Mouse (Mus musculus): ENCODE measurements around the gene Rps2. TPM values are rescaled to one million over a fixed set of nuclear protein-coding genes. Genes with fewer than 3 reads are reported as not detected.

Rps2 gene
- polyA plus RNA-seq, 1 experiment, result 1,298 TPM

DNA sequence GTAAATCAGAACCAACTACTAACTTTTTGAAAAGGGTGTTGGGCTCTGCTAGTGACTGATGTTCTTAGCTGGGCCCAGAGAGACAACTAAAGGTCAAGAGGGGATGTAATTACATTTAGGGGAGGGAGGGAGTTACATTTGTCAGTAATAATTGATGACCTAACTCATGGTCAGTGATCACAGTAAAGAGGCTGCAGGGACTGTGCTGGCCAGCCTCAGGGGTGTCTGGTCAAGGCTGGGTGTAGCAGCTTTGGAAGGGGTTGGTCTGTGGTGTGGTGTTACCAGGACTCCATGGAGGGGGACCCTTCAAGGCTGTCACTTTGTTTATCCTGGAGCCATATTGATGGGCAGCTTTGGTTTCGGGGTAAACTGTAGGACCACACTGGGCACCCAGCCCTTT lies 39.5 kb downstream of the Rps2 start:
- Histone ChIP-seq H3K27ac (ENCODE audit: insufficient read depth, low read length) (no peak overlapping the region), H3K4me1 (ENCODE audit: control insufficient read depth, insufficient read depth, low read length) (no peaks in the 10 kb centered on the region), H3K4me3 (ENCODE audit: insufficient read depth, low read length) (no peak overlapping the region)
- TF ChIP-seq POLR2A (IDR thresholded peaks at IDR 0.05; ENCODE audit: low read depth, low read length) (no peak), CTCF (IDR thresholded peaks at IDR 0.05; ENCODE audit: borderline replicate concordance, insufficient read depth, low read length) (no peak)

DNA sequence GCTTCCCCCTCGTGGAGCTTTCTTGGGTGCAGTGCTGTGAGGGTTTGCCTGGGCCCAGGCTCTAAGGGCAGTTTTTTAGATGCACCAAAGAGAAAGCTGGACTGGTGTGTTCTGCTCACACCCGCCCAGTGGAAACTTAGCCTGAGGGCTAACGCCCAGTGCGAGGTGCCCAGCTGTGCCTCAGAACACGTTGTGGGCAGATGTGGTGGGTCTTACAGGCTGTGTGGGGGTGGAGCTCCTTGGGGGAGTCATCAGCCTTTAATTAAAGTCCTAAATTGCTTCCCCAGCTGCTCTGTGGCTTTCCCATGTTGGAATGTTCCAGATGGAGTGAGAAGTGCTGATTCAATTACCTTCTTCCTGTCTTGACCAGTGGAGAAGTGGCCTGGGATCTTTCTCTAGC lies 43.2 kb downstream of the Rps2 start:
- H3K4me3 ChIP-seq (ENCODE audit: insufficient read depth, low read length), result no peak overlapping the region
- H3K4me1 ChIP-seq (ENCODE audit: control insufficient read depth, insufficient read depth, low read length), result no peaks in the 10 kb centered on the region
- TF ChIP-seq CTCF (IDR thresholded peaks at IDR 0.05; ENCODE audit: borderline replicate concordance, insufficient read depth, low read length), result no peak
- no peak for TF ChIP-seq POLR2A (IDR thresholded peaks at IDR 0.05; ENCODE audit: low read depth, low read length)
- H3K27ac ChIP-seq (ENCODE audit: insufficient read depth, low read length), result no peak overlapping the region

DNA sequence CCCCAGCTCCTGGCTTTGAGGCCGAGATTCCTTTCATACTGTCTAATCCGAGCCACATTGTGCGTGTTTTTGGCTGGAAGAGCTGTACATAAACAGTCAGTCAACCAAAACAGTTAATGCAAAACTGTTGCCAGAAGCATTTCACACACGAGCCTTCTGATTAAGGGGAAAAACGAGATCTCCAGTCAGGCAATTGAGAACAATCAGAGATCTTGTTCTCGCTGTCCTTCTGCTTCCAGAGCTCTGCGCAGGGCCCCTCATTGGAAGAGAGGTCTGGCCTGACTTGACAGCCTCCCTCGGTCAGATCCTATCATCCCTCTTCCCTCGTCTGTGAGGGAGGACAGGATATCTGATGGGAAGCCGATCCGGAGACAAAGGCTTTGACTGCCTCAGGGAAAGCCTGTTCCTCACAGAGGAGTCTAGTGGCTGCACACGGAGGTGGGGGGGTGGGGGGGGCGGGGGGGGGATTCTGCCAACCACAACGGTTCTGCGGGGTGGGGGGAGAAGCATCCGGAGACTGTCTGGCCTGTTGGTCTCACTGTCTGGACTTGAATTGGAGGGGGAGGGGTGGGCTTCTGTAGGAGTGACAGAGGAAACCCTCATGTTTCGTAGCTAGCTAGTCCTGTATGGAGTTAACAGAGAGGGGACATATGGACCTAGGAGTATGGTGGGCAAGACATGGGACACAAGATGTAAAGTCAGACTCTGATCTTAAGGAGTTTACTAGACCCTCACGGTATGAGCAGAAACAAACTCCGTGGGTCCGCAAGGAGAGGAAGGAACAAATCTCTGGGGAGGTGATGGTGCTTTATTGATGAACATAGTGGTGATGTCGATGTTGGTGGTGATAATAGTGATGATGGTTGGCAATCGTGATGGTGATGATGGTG lies 47.3 kb downstream of the Rps2 start:
- H3K4me1 ChIP-seq (ENCODE audit: control insufficient read depth, insufficient read depth, low read length), result no peaks in the 10 kb centered on the region
- TF ChIP-seq POLR2A (IDR thresholded peaks at IDR 0.05; ENCODE audit: low read depth, low read length), result no peak
- H3K27ac ChIP-seq (ENCODE audit: insufficient read depth, low read length), result no peak overlapping the region
- H3K4me3 ChIP-seq (ENCODE audit: insufficient read depth, low read length), result no peak overlapping the region

DNA sequence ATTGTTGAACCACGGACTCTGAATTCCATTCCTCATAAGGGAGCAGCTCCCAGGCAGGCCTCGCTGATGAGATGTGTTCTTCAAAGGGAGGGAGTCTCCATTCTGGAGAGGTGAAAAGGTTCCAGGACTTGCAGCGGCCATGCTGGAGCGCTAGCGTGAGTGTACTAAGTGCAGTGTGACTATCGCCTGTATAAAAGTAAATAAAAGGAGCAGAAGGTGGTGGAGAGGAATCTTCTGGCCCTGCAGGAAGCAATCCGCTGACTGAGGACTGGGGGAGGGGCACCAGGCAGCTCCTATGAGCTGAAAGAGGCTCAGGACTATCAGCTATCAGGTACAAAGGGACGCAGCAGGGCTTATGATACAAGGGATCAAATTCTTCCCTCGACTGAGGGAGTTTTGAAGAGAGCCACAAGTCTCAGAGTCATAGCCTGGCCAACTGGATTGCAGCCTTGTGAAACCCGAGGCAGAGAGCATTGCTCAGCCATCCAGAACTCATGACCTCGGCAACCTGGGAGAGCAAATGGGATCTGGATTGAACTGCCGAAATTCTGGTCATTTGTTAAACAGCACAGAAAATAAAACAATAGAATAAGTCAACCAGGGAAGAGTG lies 48.5 kb downstream of the Rps2 start:
- Histone ChIP-seq H3K27ac (ENCODE audit: insufficient read depth, low read length) (no peak overlapping the region), H3K4me1 (ENCODE audit: control insufficient read depth, insufficient read depth, low read length) (no peaks in the 10 kb centered on the region), H3K4me3 (ENCODE audit: insufficient read depth, low read length) (no peak overlapping the region)
- TF ChIP-seq CTCF (IDR thresholded peaks at IDR 0.05; ENCODE audit: borderline replicate concordance, insufficient read depth, low read length), result no peak
- no peak for TF ChIP-seq POLR2A (IDR thresholded peaks at IDR 0.05; ENCODE audit: low read depth, low read length)

GRCm38 (mm10) chr17:24769146-24769545 lies 51.2 kb downstream of the Rps2 start:
- TF ChIP-seq POLR2A (IDR thresholded peaks at IDR 0.05; ENCODE audit: low read depth, low read length), result no peak
- Histone ChIP-seq H3K4me1 (ENCODE audit: control insufficient read depth, insufficient read depth, low read length) (no peaks in the 10 kb centered on the region), H3K4me3 (ENCODE audit: insufficient read depth, low read length) (no peak overlapping the region), H3K27ac (ENCODE audit: insufficient read depth, low read length) (no peak overlapping the region)

Other genes starting within 250 kb of the Rps2 start
- 11.9 and 14.8 TPM in 2 replicates for gene E4f1, start 247.8 kb upstream of the Rps2 start, polyA plus RNA-seq (2011; ENCODE audit: insufficient read length, low read depth, missing spikeins)
- gene Pgp, start 247.7 kb upstream of the Rps2 start, polyA plus RNA-seq (2011; ENCODE audit: insufficient read length, low read depth, missing spikeins), result 21.1 and 21.5 TPM in 2 replicates
- gene Bricd5, start 244.2 kb upstream of the Rps2 start, polyA plus RNA-seq (2011; ENCODE audit: insufficient read length, low read depth, missing spikeins), result 0.50 TPM in 1 of 2 replicates, not detected in the other
- gene Mlst8, start 239.0 kb upstream of the Rps2 start, polyA plus RNA-seq (2011; ENCODE audit: insufficient read length, low read depth, missing spikeins), result 20.9 and 23.3 TPM in 2 replicates
- gene Caskin1, start 229.5 kb upstream of the Rps2 start, polyA plus RNA-seq (2011; ENCODE audit: insufficient read length, low read depth, missing spikeins), result not detected in 2 replicates
- 161 and 163 TPM in 2 replicates for gene Traf7, start 190.2 kb upstream of the Rps2 start, polyA plus RNA-seq (2011; ENCODE audit: insufficient read length, low read depth, missing spikeins)
- 1.4 and 1.6 TPM in 2 replicates for gene Rab26, start 183.9 kb upstream of the Rps2 start, polyA plus RNA-seq (2011; ENCODE audit: insufficient read length, low read depth, missing spikeins)
- gene Pkd1, start 168.3 kb upstream of the Rps2 start, polyA plus RNA-seq (2011; ENCODE audit: insufficient read length, low read depth, missing spikeins), result 63.1 and 66.7 TPM in 2 replicates
- 75.0 and 83.8 TPM in 2 replicates for gene Tsc2, start 85.5 kb upstream of the Rps2 start, polyA plus RNA-seq (2011; ENCODE audit: insufficient read length, low read depth, missing spikeins)
- gene Nthl1, start 85.4 kb upstream of the Rps2 start, polyA plus RNA-seq (2011; ENCODE audit: insufficient read length, low read depth, missing spikeins), result 8.7 and 11.1 TPM in 2 replicates
- 24.2 and 25.9 TPM in 2 replicates for gene Slc9a3r2, start 67.8 kb upstream of the Rps2 start, polyA plus RNA-seq (2011; ENCODE audit: insufficient read length, low read depth, missing spikeins)
- gene Npw, start 59.7 kb upstream of the Rps2 start, polyA plus RNA-seq (2011; ENCODE audit: insufficient read length, low read depth, missing spikeins), result not detected in 2 replicates
- 21.6 and 22.2 TPM in 2 replicates for gene Zfp598, start 48.4 kb upstream of the Rps2 start, polyA plus RNA-seq (2011; ENCODE audit: insufficient read length, low read depth, missing spikeins)
- gene Syngr3, start 28.2 kb upstream of the Rps2 start, polyA plus RNA-seq (2011; ENCODE audit: insufficient read length, low read depth, missing spikeins), result 0.99 and 1.1 TPM in 2 replicates
- gene Gfer, start 22.0 kb upstream of the Rps2 start, polyA plus RNA-seq (2011; ENCODE audit: insufficient read length, low read depth, missing spikeins), result 26.8 and 34.7 TPM in 2 replicates
- 1.2 and 2.4 TPM in 2 replicates for gene Noxo1, start 21.9 kb upstream of the Rps2 start, polyA plus RNA-seq (2011; ENCODE audit: insufficient read length, low read depth, missing spikeins)
- gene Tbl3, start 10.5 kb upstream of the Rps2 start, polyA plus RNA-seq (2011; ENCODE audit: insufficient read length, low read depth, missing spikeins), result 24.8 and 27.5 TPM in 2 replicates
- 0.58 TPM in 1 of 2 replicates, not detected in the other for gene Rnf151, start 53 bp upstream of the Rps2 start, polyA plus RNA-seq (2011; ENCODE audit: insufficient read length, low read depth, missing spikeins)
- 96.8 and 100 TPM in 2 replicates for gene Ndufb10, start 6.4 kb downstream of the Rps2 start, polyA plus RNA-seq (2011; ENCODE audit: insufficient read length, low read depth, missing spikeins)
- gene Rpl3l, start 9.7 kb downstream of the Rps2 start, polyA plus RNA-seq (2011; ENCODE audit: insufficient read length, low read depth, missing spikeins), result not detected in 2 replicates
- gene Msrb1, start 18.5 kb downstream of the Rps2 start, polyA plus RNA-seq (2011; ENCODE audit: insufficient read length, low read depth, missing spikeins), result 80.8 and 110 TPM in 2 replicates
- gene Hs3st6, start 34.9 kb downstream of the Rps2 start, polyA plus RNA-seq (2011; ENCODE audit: insufficient read length, low read depth, missing spikeins), result not detected in 2 replicates
- gene Meiob, start 86.2 kb downstream of the Rps2 start, polyA plus RNA-seq (2011; ENCODE audit: insufficient read length, low read depth, missing spikeins), result not detected in 2 replicates
- 14.3 and 18.9 TPM in 2 replicates for gene Hagh, start 122.0 kb downstream of the Rps2 start, polyA plus RNA-seq (2011; ENCODE audit: insufficient read length, low read depth, missing spikeins)
- gene Fahd1, start 132.2 kb downstream of the Rps2 start, polyA plus RNA-seq (2011; ENCODE audit: insufficient read length, low read depth, missing spikeins), result 9.3 and 11.5 TPM in 2 replicates
- not detected in 2 replicates for gene Igfals, start 147.9 kb downstream of the Rps2 start, polyA plus RNA-seq (2011; ENCODE audit: insufficient read length, low read depth, missing spikeins)
- 22.2 and 25.6 TPM in 2 replicates for gene Nubp2, start 168.2 kb downstream of the Rps2 start, polyA plus RNA-seq (2011; ENCODE audit: insufficient read length, low read depth, missing spikeins)
- gene Spsb3, start 168.5 kb downstream of the Rps2 start, polyA plus RNA-seq (2011; ENCODE audit: insufficient read length, low read depth, missing spikeins), result 15.5 and 17.4 TPM in 2 replicates
- gene Eme2, start 177.0 kb downstream of the Rps2 start, polyA plus RNA-seq (2011; ENCODE audit: insufficient read length, low read depth, missing spikeins), result 12.4 and 14.7 TPM in 2 replicates
- gene Mrps34, start 177.0 kb downstream of the Rps2 start, polyA plus RNA-seq (2011; ENCODE audit: insufficient read length, low read depth, missing spikeins), result 25.5 and 28.7 TPM in 2 replicates
- 2.7 and 4.7 TPM in 2 replicates for gene Nme3, start 178.4 kb downstream of the Rps2 start, polyA plus RNA-seq (2011; ENCODE audit: insufficient read length, low read depth, missing spikeins)
- 61.9 and 72.0 TPM in 2 replicates for gene Mapk8ip3, start 218.9 kb downstream of the Rps2 start, polyA plus RNA-seq (2011; ENCODE audit: insufficient read length, low read depth, missing spikeins)
- gene Jpt2, start 242.6 kb downstream of the Rps2 start, polyA plus RNA-seq (2011; ENCODE audit: insufficient read length, low read depth, missing spikeins), result 90.5 and 109 TPM in 2 replicates

Data from embryonic fibroblast, embryonic 13.5 days (primary cell).